Mouse (Mus musculus) forebrain, embryonic 14.5 days (tissue): Measurements from ENCODE around the gene Gm1604a. TPM values are rescaled to one million over a fixed set of nuclear protein-coding genes. Genes with fewer than 3 reads are reported as not detected.
A peak's percentile ranks its signal among the peaks of the same experiment; 100 is the strongest.
"Not testable (repeated sequence)": the region's sequence is repeated elsewhere in the genome, so short reads cannot be mapped to it uniquely, and the experiment has no call there.

Experiments used
- ATAC-seq: fragments of 200-750 bp; cut with Nextera tagmentation; 2 replicates; pipeline ENCODE4 v1.8.0; 2017; ENCODE audit warnings: mild to moderate bottlenecking, moderate library complexity
- DNase-seq: peaks from one replicate; pipeline ENCODE4 v3.0.0-alpha.2; 2015; ENCODE audit warnings: low spot score
- H3K27ac ChIP-seq: fragments of 300-500 bp; sonication (generic); 2 replicates; pipeline ENCODE4 v1.5.1; 2014; ENCODE audit warnings: low read depth, mild to moderate bottlenecking, control low read depth, low read length, moderate library complexity
- H3K27me3 ChIP-seq: fragments of 300-500 bp; sonication (generic); replicated peaks from 2 replicates; pipeline ENCODE4 v1.6.1; 2014; ENCODE audit warnings: low read length, control low read depth, mixed read lengths; ENCODE audit not compliant: control insufficient read depth, insufficient read depth
- H3K36me3 ChIP-seq: fragments of 300-500 bp; sonication (generic); 2 replicates; pipeline ENCODE4 v1.6.1; 2014; ENCODE audit warnings: low read length, control low read depth; ENCODE audit not compliant: control insufficient read depth, insufficient read depth
- H3K4me1 ChIP-seq: fragments of 300-500 bp; sonication (generic); 2 replicates; pipeline ENCODE4 v1.6.1; 2014; ENCODE audit warnings: antibody characterized with exemption, low read length, control low read depth; ENCODE audit not compliant: control insufficient read depth, insufficient read depth
- H3K4me2 ChIP-seq: fragments of 300-500 bp; sonication (generic); 2 replicates; pipeline ENCODE4 v1.6.1; 2014; ENCODE audit warnings: mild to moderate bottlenecking, control low read depth, low read length
- H3K4me3 ChIP-seq: fragments of 300-500 bp; sonication (generic); 2 replicates; pipeline ENCODE4 v1.5.1; 2014; ENCODE audit warnings: low read depth, low read length, control low read depth
- H3K9ac ChIP-seq: fragments of 300-500 bp; sonication (generic); 2 replicates; pipeline ENCODE4 v1.6.1; 2014; ENCODE audit warnings: mild to moderate bottlenecking, low read length, control low read depth, moderate library complexity
- H3K9me3 ChIP-seq: fragments of 300-500 bp; sonication (generic); replicated peaks from 2 replicates; pipeline ENCODE4 v1.6.1; 2016; ENCODE audit warnings: low read length, control low read depth, mixed read lengths; ENCODE audit not compliant: control insufficient read depth
- WGBS: fragments of 180-500 bp; shearing (Covaris S2); extraction: QIAGEN DNeasy Blood & Tissue Kit; methylation state at CpG from one replicate; pipeline ENCODE4 v1.1.7; 2014; 5-methylcytosine and 5-hydroxymethylcytosine counted together
- polyA plus RNA-seq: library from polyadenylated mRNA; unstranded; fragments of >200 nt; fragmentation: Nextera tagmentation; extraction: Ambion mirVana; gene quantifications from 2 replicates; pipeline ENCODE4 v1.2.1, GENCODE M21; 2014

Gene Gm1604a
- polyA plus RNA-seq, 1 experiment from 2014 or later, result not detected

GRCm38 (mm10) chr17:7030622-7031174, 5.3 kb downstream of the Gm1604a start:
- ATAC-seq, H3K27me3 ChIP-seq: not testable (repeated sequence)
- 77% methylated on average over 2 of the region's 6 CpGs for WGBS

GRCm38 (mm10) chr17:7033192-7034166, 8.1 kb downstream of the Gm1604a start:
- not testable (repeated sequence) for H3K4me2 ChIP-seq, ATAC-seq, H3K9me3 ChIP-seq, H3K4me3 ChIP-seq, H3K27me3 ChIP-seq, H3K27ac ChIP-seq, DNase-seq, H3K9ac ChIP-seq, H3K4me1 ChIP-seq, H3K36me3 ChIP-seq
- WGBS, result 43% methylated on average over 3 of the region's 17 CpGs

More at GRCm38 (mm10) chr17:7030622-7031174, 5.3 kb downstream of the Gm1604a start:
- H3K4me2 ChIP-seq, H3K9ac ChIP-seq, H3K9me3 ChIP-seq, H3K36me3 ChIP-seq, H3K27ac ChIP-seq, H3K4me3 ChIP-seq, H3K4me1 ChIP-seq, DNase-seq: not testable (repeated sequence)

GRCm38 (mm10) chr17:7068997-7069539, 43.7 kb downstream of the Gm1604a start:
- H3K36me3 ChIP-seq, H3K27ac ChIP-seq, H3K4me2 ChIP-seq, H3K9me3 ChIP-seq, ATAC-seq, H3K4me1 ChIP-seq, H3K27me3 ChIP-seq, H3K4me3 ChIP-seq, H3K9ac ChIP-seq: not testable (repeated sequence)
- WGBS, result 10% methylated on average over 2 of the region's 4 CpGs
- DNase-seq, result peak; percentile 27

- not testable (repeated sequence) for H3K9ac ChIP-seq, H3K27me3 ChIP-seq, H3K36me3 ChIP-seq, H3K4me2 ChIP-seq, H3K4me1 ChIP-seq, H3K4me3 ChIP-seq, H3K27ac ChIP-seq, H3K9me3 ChIP-seq
- peak; percentile 75; the same call in 1 of the 2 replicates for ATAC-seq
- DNase-seq, result peak; percentile 62
- WGBS, result 48% methylated on average over 5 of the region's 7 CpGs
Observed at GRCm38 (mm10) chr17:7069561-7070240, 44.3 kb downstream of the Gm1604a start.

GRCm38 (mm10) chr17:7074494-7074893, 49.1 kb downstream of the Gm1604a start:
- H3K4me2 ChIP-seq, H3K9me3 ChIP-seq, H3K9ac ChIP-seq, H3K36me3 ChIP-seq, H3K27me3 ChIP-seq, H3K4me1 ChIP-seq, H3K27ac ChIP-seq, H3K4me3 ChIP-seq: not testable (repeated sequence)
- ATAC-seq, result peak; percentile 68
- 47% methylated on average over 3 of the region's 3 CpGs for WGBS
- DNase-seq, result peak; percentile 3

GRCm38 (mm10) chr17:7075519-7075918, 50.2 kb downstream of the Gm1604a start:
- not testable (repeated sequence) for H3K27ac ChIP-seq, H3K4me1 ChIP-seq, H3K4me3 ChIP-seq, H3K9ac ChIP-seq, H3K9me3 ChIP-seq, DNase-seq, H3K4me2 ChIP-seq, H3K27me3 ChIP-seq, ATAC-seq, H3K36me3 ChIP-seq
- WGBS, result 85% methylated on average over 5 of the region's 6 CpGs

- not testable (repeated sequence) for H3K9me3 ChIP-seq, ATAC-seq, H3K4me2 ChIP-seq, H3K9ac ChIP-seq, H3K36me3 ChIP-seq, H3K27ac ChIP-seq, H3K4me1 ChIP-seq, DNase-seq, H3K27me3 ChIP-seq, H3K4me3 ChIP-seq
- 0% methylated on average over 1 of the region's 4 CpGs for WGBS
Observed at GRCm38 (mm10) chr17:7079558-7079957, 54.2 kb downstream of the Gm1604a start.

GRCm38 (mm10) chr17:7084523-7084922, 59.2 kb downstream of the Gm1604a start:
- not testable (repeated sequence) for H3K9me3 ChIP-seq, DNase-seq, H3K27ac ChIP-seq, H3K4me3 ChIP-seq, H3K9ac ChIP-seq, ATAC-seq, H3K4me2 ChIP-seq, H3K36me3 ChIP-seq, H3K27me3 ChIP-seq, H3K4me1 ChIP-seq
- WGBS, result no CpG with 5 or more reads among the region's 5 CpGs
